Mouse (Mus musculus) CH12F3 (cell line): ENCODE data around the gene Scarf2.

Experiments
- in situ Hi-C: fragments of 300-500 bp; cut with MboI; formaldehyde crosslinking; loops from 2 replicates; pipeline ENCODE4 v1.14.3; 2020; ENCODE audit warnings: low sequenced_read_pairs

Scarf2 gene

GRCm38 (mm10) chr16:17796971-17797811 is at the start of gene Scarf2:
Gene Scarf2, plus strand, starts transcription at chr16:17797282.
- in situ Hi-C loops, result no loop called here

GRCm38 (mm10) chr16:17753001-17753400 is 44.1 kb upstream of the Scarf2 start:
- in situ Hi-C loops, result no loop called here

GRCm38 (mm10) chr16:17753686-17754085 is 43.4 kb upstream of the Scarf2 start:
- in situ Hi-C loops, result no loop called here

GRCm38 (mm10) chr16:17757756-17758155 is 39.3 kb upstream of the Scarf2 start:
- in situ Hi-C loops, result no loop called here

GRCm38 (mm10) chr16:17758902-17759301 is 38.2 kb upstream of the Scarf2 start:
- in situ Hi-C loops, result no loop called here

- in situ Hi-C loops, result no loop called here
These were observed 37.7 kb upstream of the Scarf2 start, which contains the start of gene Klhl22 for GRCm38 (mm10) chr16:17759344-17759773. Gene Klhl22, plus strand, starts transcription at chr16:17759618.

GRCm38 (mm10) chr16:17759813-17760321 is 37.2 kb upstream of the Scarf2 start:
- in situ Hi-C loops, result no loop called here

- in situ Hi-C loops, result no loop called here
These were observed 36.4 kb upstream of the Scarf2 start for GRCm38 (mm10) chr16:17760657-17761056.

- in situ Hi-C loops, result no loop called here
These were observed 36.0 kb upstream of the Scarf2 start for GRCm38 (mm10) chr16:17761074-17761473.

GRCm38 (mm10) chr16:17764108-17764511 is 33.0 kb upstream of the Scarf2 start:
- in situ Hi-C loops, result no loop called here

- in situ Hi-C loops, result no loop called here
These were observed 28.2 kb upstream of the Scarf2 start for GRCm38 (mm10) chr16:17768834-17769233.

GRCm38 (mm10) chr16:17771117-17771865 is 25.8 kb upstream of the Scarf2 start:
- in situ Hi-C loops, result no loop called here

- in situ Hi-C loops, result no loop called here
These were observed 20.3 kb upstream of the Scarf2 start for GRCm38 (mm10) chr16:17776828-17777227.

- in situ Hi-C loops, result no loop called here
These were observed 18.9 kb upstream of the Scarf2 start for GRCm38 (mm10) chr16:17778223-17778622.

GRCm38 (mm10) chr16:17779692-17780091 is 17.4 kb upstream of the Scarf2 start:
- in situ Hi-C loops, result no loop called here

- in situ Hi-C loops, result no loop called here
These were observed 11.7 kb upstream of the Scarf2 start for GRCm38 (mm10) chr16:17785337-17785736.

GRCm38 (mm10) chr16:17792728-17793127 is 4.4 kb upstream of the Scarf2 start:
- in situ Hi-C loops, result no loop called here

- in situ Hi-C loops, result no loop called here
These were observed 3.0 kb upstream of the Scarf2 start for GRCm38 (mm10) chr16:17794047-17794446.

- in situ Hi-C loops, result no loop called here
These were observed 1.4 kb upstream of the Scarf2 start for GRCm38 (mm10) chr16:17795643-17796042.

GRCm38 (mm10) chr16:17796519-17796918 is 563 bp upstream of the Scarf2 start:
- in situ Hi-C loops, result no loop called here

- in situ Hi-C loops, result no loop called here
These were observed 780 bp downstream of the Scarf2 start for GRCm38 (mm10) chr16:17797812-17798311.
